Mouse (Mus musculus) lung, postnatal 0 days (tissue): ENCODE results near the gene Rsf1.

Experiments
- CTCF ChIP-seq: IDR thresholded peaks from 2 replicates; pipeline ENCODE4 v1.5.1; 2016; ENCODE audit warnings: antibody characterized with exemption, mild to moderate bottlenecking
- EP300 ChIP-seq: IDR thresholded peaks from 2 replicates; pipeline ENCODE4 v1.6.1; 2016; ENCODE audit warnings: antibody characterized with exemption, mild to moderate bottlenecking, control low read depth

GRCm38 (mm10) chr7:97650729-97651128, 71.0 kb downstream of the Rsf1 start:
- no peak for TF ChIP-seq CTCF
- no peak for TF ChIP-seq EP300
